Mouse (Mus musculus) embryonic fibroblast, embryonic 13.5 days (primary cell): ENCODE measurements around the gene Rab4a.

Source experiments
- CTCF ChIP-seq: IDR thresholded peaks from 2 replicates; pipeline ENCODE4 v1.5.1; 2011; ENCODE audit warnings: mild to moderate bottlenecking, control low read depth, low read length, moderate library complexity, borderline replicate concordance; ENCODE audit not compliant: insufficient read depth
- POLR2A ChIP-seq: IDR thresholded peaks from 2 replicates; pipeline ENCODE4 v1.6.1; 2011; ENCODE audit warnings: low read depth, mild to moderate bottlenecking, control low read depth, low read length, moderate library complexity

DNA sequence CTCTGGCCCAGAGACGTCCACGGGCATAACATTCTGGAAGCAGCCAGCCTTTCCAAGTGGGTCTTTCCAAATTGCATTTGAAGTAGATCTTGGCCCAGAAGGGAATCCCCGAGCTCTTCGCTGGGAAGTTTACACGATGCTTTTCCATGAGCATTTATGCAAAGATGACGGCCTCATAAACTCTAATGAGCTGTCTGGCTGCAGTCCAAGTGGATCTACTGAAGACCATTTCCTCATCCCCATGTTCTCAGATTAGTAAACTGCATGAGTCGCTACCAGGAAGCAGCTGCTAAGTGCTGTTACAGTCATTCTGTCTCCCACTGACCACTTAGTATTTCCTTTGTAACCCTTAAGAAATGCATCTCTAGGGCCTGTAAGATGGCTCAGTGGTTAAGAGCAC is 42.4 kb upstream of the Rab4a start:
- TF ChIP-seq POLR2A = no peak
- no peak for TF ChIP-seq CTCF
